In the genomic region with DNA sequence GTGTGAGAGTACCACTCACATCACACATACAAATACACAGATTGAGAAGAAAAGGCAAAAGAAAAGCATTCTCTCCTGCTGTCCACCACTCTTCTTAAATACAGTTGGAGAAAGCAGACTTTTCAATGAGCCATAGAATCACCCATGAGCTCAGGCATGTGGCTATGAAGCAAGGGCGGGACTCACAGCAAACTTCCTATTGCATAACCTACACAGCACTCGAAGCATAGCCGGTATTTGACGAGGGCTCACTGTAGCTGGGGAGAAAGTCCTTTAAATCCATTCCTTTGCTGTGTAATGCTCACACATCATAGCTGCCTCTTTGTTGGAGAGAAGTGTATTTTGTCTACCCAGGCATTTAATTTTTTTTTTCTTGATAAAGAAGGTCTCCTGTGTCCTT, we compare ENCODE assay signal across 11 mouse cellular contexts. TPM values are rescaled to one million over a fixed set of nuclear protein-coding genes. Genes with fewer than 3 reads are reported as not detected.
DNase-seq lines count a peak whose midpoint lies in the region; ATAC-seq and TF ChIP-seq lines count a peak whose summit lies in the region.
"Had no signal": no experiment of that assay in that cellular context is flagged by ENCODE, and none has a peak within 500 bp of the region (broad histone marks: within the 10 kb centered on the region; RNA-seq: fewer than 3 reads in every experiment).

No protein-coding gene starts in this region.

- H3K4me1 ChIP-seq in liver, embryonic 12.5 days = peaks cover 50% of the 10 kb centered on the region
- peaks cover 30% of the 10 kb centered on the region for H3K4me1 ChIP-seq in embryonic fibroblast, embryonic 13.5 days (ENCODE audit: control insufficient read depth, insufficient read depth, low read length)
- peaks cover 66% of the 10 kb centered on the region for H3K4me1 ChIP-seq in lung, embryonic 16.5 days (replicated peaks; ENCODE audit: control insufficient read depth, insufficient read depth, low read length)
- peaks cover 62% of the 10 kb centered on the region for H3K4me1 ChIP-seq in stomach, embryonic 16.5 days (ENCODE audit: control insufficient read depth, insufficient read depth, low read length)
- H3K4me1 ChIP-seq: forebrain, embryonic 13.5 days had no signal

- no peak for DNase-seq in liver
- DNase-seq in natural killer cell, adult 2 months (ENCODE audit: low spot score in 2 of 2) = no peak
- DNase-seq: adrenal gland, postnatal 25 days; cerebellum, postnatal 36 days had no signal

- no peaks in the 10 kb centered on the region for H3K9me3 ChIP-seq in liver, embryonic 12.5 days (replicated peaks)
- no peaks in the 10 kb centered on the region for H3K9me3 ChIP-seq in lung, embryonic 16.5 days (ENCODE audit: control insufficient read depth, low read length)
- H3K9me3 ChIP-seq in stomach, embryonic 16.5 days (replicated peaks; ENCODE audit: control insufficient read depth, low read length) = peaks cover 4% of the 10 kb centered on the region; the same call in 1 of the 2 replicates
- H3K9me3 ChIP-seq: forebrain, embryonic 13.5 days had no signal

- TF ChIP-seq POLR2A in embryonic fibroblast, embryonic 13.5 days (IDR thresholded peaks at IDR 0.05; ENCODE audit: low read depth, low read length) = no peak

- no peak overlapping the region for H3K4me2 ChIP-seq in liver, embryonic 12.5 days
- no peak overlapping the region for H3K4me2 ChIP-seq in lung, embryonic 16.5 days (ENCODE audit: low read depth, low read length)
- H3K4me2 ChIP-seq in stomach, embryonic 16.5 days (ENCODE audit: low read depth, low read length) = no peak overlapping the region
- H3K4me2 ChIP-seq: forebrain, embryonic 13.5 days had no signal

- 7% methylated on average over 4 of the region's 4 CpGs for WGBS in liver, embryonic 12.5 days (ENCODE audit: insufficient replicate concordance)
- WGBS in lung, embryonic 16.5 days = 4% methylated on average over 4 of the region's 4 CpGs
- WGBS in stomach, embryonic 16.5 days = 32% methylated on average over 4 of the region's 4 CpGs

- peak; percentile 37; the same call in 1 of the 2 replicates for ATAC-seq in liver, embryonic 12.5 days
- peak; percentile 69 for ATAC-seq in lung, embryonic 16.5 days (ENCODE audit: low read depth)
- peak; percentile 65; the same call in 1 of the 2 replicates for ATAC-seq in stomach, embryonic 16.5 days (ENCODE audit: insufficient read depth, low FRiP score)
- no peak for ATAC-seq in megakaryocyte-erythroid progenitor cell, adult 5-6 weeks (replicated peaks; ENCODE audit: low FRiP score, low TSS enrichment, poor library complexity, severe bottlenecking)
- ATAC-seq: forebrain, embryonic 13.5 days had no signal

- no peak overlapping the region for H3K9ac ChIP-seq in liver, embryonic 12.5 days
- peak overlapping the region; percentile 26; the same call in 1 of the 2 replicates for H3K9ac ChIP-seq in lung, embryonic 16.5 days (ENCODE audit: low read length)
- no peak overlapping the region for H3K9ac ChIP-seq in stomach, embryonic 16.5 days (ENCODE audit: low read length)
- H3K9ac ChIP-seq: forebrain, embryonic 13.5 days had no signal

- no peaks in the 10 kb centered on the region for H3K36me3 ChIP-seq in liver, embryonic 12.5 days
- H3K36me3 ChIP-seq in lung, embryonic 16.5 days (ENCODE audit: control insufficient read depth, insufficient read depth, low read length) = no peaks in the 10 kb centered on the region
- no peaks in the 10 kb centered on the region for H3K36me3 ChIP-seq in stomach, embryonic 16.5 days (ENCODE audit: control insufficient read depth, insufficient read depth, low read length)

- no peak overlapping the region for H3K27ac ChIP-seq in liver, embryonic 12.5 days
- H3K27ac ChIP-seq in embryonic fibroblast, embryonic 13.5 days (ENCODE audit: insufficient read depth, low read length) = peak overlapping the region; percentile 38
- peak overlapping the region; percentile 81 for H3K27ac ChIP-seq in lung, embryonic 16.5 days (ENCODE audit: low read length)
- peak overlapping the region; percentile 26 for H3K27ac ChIP-seq in stomach, embryonic 16.5 days (ENCODE audit: low read length)
- H3K27ac ChIP-seq: forebrain, embryonic 13.5 days had no signal

- no peak for TF ChIP-seq CTCF in embryonic fibroblast, embryonic 13.5 days (IDR thresholded peaks at IDR 0.05; ENCODE audit: borderline replicate concordance, insufficient read depth, low read length)

- H3K27me3 ChIP-seq in liver, embryonic 12.5 days (replicated peaks) = peaks cover 18% of the 10 kb centered on the region
- no peaks in the 10 kb centered on the region for H3K27me3 ChIP-seq in lung, embryonic 16.5 days (ENCODE audit: control insufficient read depth, insufficient read depth, low read depth, low read length)
- no peaks in the 10 kb centered on the region for H3K27me3 ChIP-seq in stomach, embryonic 16.5 days (ENCODE audit: control insufficient read depth, insufficient read depth, low read length)
- H3K27me3 ChIP-seq: forebrain, embryonic 13.5 days had no signal

- H3K4me3 ChIP-seq in liver, embryonic 12.5 days = no peak overlapping the region
- no peak overlapping the region for H3K4me3 ChIP-seq in embryonic fibroblast, embryonic 13.5 days (ENCODE audit: insufficient read depth, low read length)
- no peak overlapping the region for H3K4me3 ChIP-seq in lung, embryonic 16.5 days (ENCODE audit: low read length)
- H3K4me3 ChIP-seq in stomach, embryonic 16.5 days (replicated peaks; ENCODE audit: low read length) = no peak overlapping the region
- H3K4me3 ChIP-seq: forebrain, embryonic 13.5 days; myocyte had no signal

RNA-seq across cellular contexts. Expression of gene Rock2, which starts 19.4 kb away (rescaled TPM):
- polyA plus RNA-seq in liver, embryonic 12.5 days (2016; fragmentation: Nextera tagmentation; extraction: Ambion mirVana) = 14.3 and 14.4 TPM in 2 replicates
- 168 and 255 TPM in 2 replicates for polyA plus RNA-seq in embryonic fibroblast, embryonic 13.5 days (2011; ENCODE audit: insufficient read length, low read depth, missing spikeins)
- polyA plus RNA-seq in lung, embryonic 16.5 days (2015; fragmentation: Nextera tagmentation; extraction: Ambion mirVana) = 15.3 and 15.7 TPM in 2 replicates
- polyA plus RNA-seq in stomach, embryonic 16.5 days (2015; fragmentation: Nextera tagmentation; extraction: Ambion mirVana) = 14.3 and 16.5 TPM in 2 replicates
- total RNA-seq in megakaryocyte-erythroid progenitor cell, adult 5-6 weeks (2014; fragmentation: Nextera tagmentation) = 34.9 and 39.7 TPM in 2 replicates
- total RNA-seq in megakaryocyte-erythroid progenitor cell, adult 5-6 weeks (2017) = 57.2 and 74.8 TPM in 2 replicates
